Mouse (Mus musculus) embryonic facial prominence, embryonic 12.5 days (tissue): Measurements from ENCODE around the gene Aunip. TPM values are rescaled to one million over a fixed set of nuclear protein-coding genes. Genes with fewer than 3 reads are reported as not detected.

Experiments used
- ATAC-seq: fragments of 200-750 bp; cut with Nextera tagmentation; 2 replicates; pipeline ENCODE4 v1.8.0; 2017; ENCODE audit not compliant: insufficient number of reproducible peaks, insufficient read depth, low FRiP score, low TSS enrichment
- H3K27ac ChIP-seq: fragments of 300-500 bp; sonication (generic); 2 replicates; pipeline ENCODE4 v1.5.1; 2016; ENCODE audit warnings: mild to moderate bottlenecking
- H3K27me3 ChIP-seq: fragments of 300-500 bp; sonication (generic); 2 replicates; pipeline ENCODE4 v1.6.1; 2016; ENCODE audit warnings: mild to moderate bottlenecking, moderate library complexity
- H3K36me3 ChIP-seq: fragments of 300-500 bp; sonication (generic); 2 replicates; pipeline ENCODE4 v1.6.1; 2016; ENCODE audit warnings: mild to moderate bottlenecking
- H3K4me1 ChIP-seq: fragments of 300-500 bp; sonication (generic); 2 replicates; pipeline ENCODE4 v1.6.1; 2016
- H3K4me2 ChIP-seq: fragments of 300-500 bp; sonication (generic); replicated peaks from 2 replicates; pipeline ENCODE4 v1.6.1; 2016; ENCODE audit warnings: mild to moderate bottlenecking, moderate library complexity
- H3K4me3 ChIP-seq: fragments of 300-500 bp; sonication (generic); 2 replicates; pipeline ENCODE4 v1.5.1; 2016; ENCODE audit warnings: mild to moderate bottlenecking
- H3K9ac ChIP-seq: fragments of 300-500 bp; sonication (generic); 2 replicates; pipeline ENCODE4 v1.6.1; 2016; ENCODE audit warnings: mild to moderate bottlenecking, moderate library complexity
- H3K9me3 ChIP-seq: fragments of 300-500 bp; sonication (generic); 2 replicates; pipeline ENCODE4 v1.6.1; 2016; ENCODE audit warnings: mild to moderate bottlenecking, moderate library complexity
- WGBS: fragments of 180-500 bp; shearing (Covaris S2); methylation state at CpG from one replicate; pipeline ENCODE4 v1.1.7; 2016; 5-methylcytosine and 5-hydroxymethylcytosine counted together
- polyA plus RNA-seq: library from polyadenylated mRNA; unstranded; fragments of >200 nt; fragmentation: Nextera tagmentation; extraction: Ambion mirVana; gene quantifications from 2 replicates; pipeline ENCODE4 v1.2.1, GENCODE M21; 2016

Aunip gene
- polyA plus RNA-seq, result 11.6 and 13.1 TPM in 2 replicates

GRCm38 (mm10) chr4:134510845-134511411, at the start of gene Aunip:
Gene Aunip (plus strand): TSS chr4:134510999.
- peak within 1 kb of the TSS; percentile 90 for H3K4me2 ChIP-seq
- no peaks in the 10 kb centered on the region for H3K9me3 ChIP-seq
- under 1% methylated on average over 42 of the region's 42 CpGs for WGBS
- H3K9ac ChIP-seq, result peak within 1 kb of the TSS; percentile 67
- no peaks in the 10 kb centered on the region for H3K27me3 ChIP-seq
- H3K4me3 ChIP-seq, result peak within 1 kb of the TSS; percentile 60
- H3K4me1 ChIP-seq, result peaks cover 19% of the 10 kb centered on the region
- no peaks in the 10 kb centered on the region for H3K36me3 ChIP-seq
- peak; percentile 91 for ATAC-seq
- peak within 1 kb of the TSS; percentile 67; the same call in 1 of the 2 replicates for H3K27ac ChIP-seq

- no peak for ATAC-seq
- no peaks in the 10 kb centered on the region for H3K4me1 ChIP-seq
- 69% methylated on average over 5 of the region's 5 CpGs for WGBS
These were observed 49.5 kb upstream of the Aunip start for GRCm38 (mm10) chr4:134461252-134461651.

GRCm38 (mm10) chr4:134465789-134466188, 45.0 kb upstream of the Aunip start:
- no peak overlapping the region for H3K27ac ChIP-seq

More at GRCm38 (mm10) chr4:134461252-134461651, 49.5 kb upstream of the Aunip start:
- Histone ChIP-seq H3K9me3 (no peaks in the 10 kb centered on the region), H3K9ac (no peak overlapping the region), H3K4me2 (no peak overlapping the region), H3K4me3 (no peak overlapping the region), H3K27me3 (no peaks in the 10 kb centered on the region), H3K27ac (no peak overlapping the region), H3K36me3 (no peaks in the 10 kb centered on the region)

GRCm38 (mm10) chr4:134466381-134467262, 44.2 kb upstream of the Aunip start:
- Histone ChIP-seq H3K27ac (no peak overlapping the region), H3K4me2 (peak overlapping the region; percentile 84), H3K27me3 (no peaks in the 10 kb centered on the region), H3K9ac (no peak overlapping the region; the same call in 1 of the 2 replicates), H3K9me3 (no peaks in the 10 kb centered on the region), H3K36me3 (peaks cover 9% of the 10 kb centered on the region), H3K4me1 (peaks cover 6% of the 10 kb centered on the region; the same call in 1 of the 2 replicates), H3K4me3 (peak overlapping the region; percentile 85)
- ATAC-seq, result no peak
- WGBS, result 69% methylated on average over 11 of the region's 11 CpGs

More at GRCm38 (mm10) chr4:134465789-134466188, 45.0 kb upstream of the Aunip start:
- no peak for ATAC-seq
- H3K4me1 ChIP-seq, result peaks cover 6% of the 10 kb centered on the region; the same call in 1 of the 2 replicates
- no peaks in the 10 kb centered on the region for H3K9me3 ChIP-seq
- H3K36me3 ChIP-seq, result peaks cover 1% of the 10 kb centered on the region
- H3K9ac ChIP-seq, result no peak overlapping the region
- no peak overlapping the region; the same call in 1 of the 2 replicates for H3K4me2 ChIP-seq
- WGBS, result 40% methylated on average over 12 of the region's 12 CpGs
- no peaks in the 10 kb centered on the region for H3K27me3 ChIP-seq
- H3K4me3 ChIP-seq, result no peak overlapping the region

GRCm38 (mm10) chr4:134467435-134468214, 43.2 kb upstream of the Aunip start:
- ATAC-seq, result no peak; the same call in 1 of the 2 replicates
- H3K4me2 ChIP-seq, result peak overlapping the region; percentile 84
- peak overlapping the region; percentile 85 for H3K4me3 ChIP-seq
- WGBS, result under 1% methylated on average over 31 of the region's 31 CpGs
- peaks cover 18% of the 10 kb centered on the region for H3K36me3 ChIP-seq
- peak overlapping the region; percentile 94 for H3K27ac ChIP-seq
- peak overlapping the region; percentile 59 for H3K9ac ChIP-seq
- H3K27me3 ChIP-seq, result no peaks in the 10 kb centered on the region
- H3K9me3 ChIP-seq, result no peaks in the 10 kb centered on the region
- peaks cover 6% of the 10 kb centered on the region; the same call in 1 of the 2 replicates for H3K4me1 ChIP-seq

- no peaks in the 10 kb centered on the region for H3K27me3 ChIP-seq
- peak within 1 kb of the TSS; percentile 84 for H3K4me2 ChIP-seq
- H3K4me1 ChIP-seq, result peaks cover 6% of the 10 kb centered on the region; the same call in 1 of the 2 replicates
- peak within 1 kb of the TSS; percentile 85 for H3K4me3 ChIP-seq
- peak within 1 kb of the TSS; percentile 94 for H3K9ac ChIP-seq
- peak within 1 kb of the TSS; percentile 94 for H3K27ac ChIP-seq
- ATAC-seq, result peak; percentile 95
- H3K9me3 ChIP-seq, result no peaks in the 10 kb centered on the region
- 2% methylated on average over 30 of the region's 31 CpGs for WGBS
- H3K36me3 ChIP-seq, result peaks cover 23% of the 10 kb centered on the region
These were observed 42.6 kb upstream of the Aunip start, which contains the start of gene Stmn1 for GRCm38 (mm10) chr4:134468215-134468575. Gene Stmn1 (plus strand): TSS chr4:134468320.

GRCm38 (mm10) chr4:134468578-134469266, 42.1 kb upstream of the Aunip start:
- H3K4me3 ChIP-seq, result peak overlapping the region; percentile 85

GRCm38 (mm10) chr4:134469341-134469796, 41.4 kb upstream of the Aunip start:
- no peak for ATAC-seq
- H3K4me2 ChIP-seq, result peak overlapping the region; percentile 84
- peak overlapping the region; percentile 94 for H3K27ac ChIP-seq
- no peaks in the 10 kb centered on the region for H3K9me3 ChIP-seq
- peak overlapping the region; percentile 94 for H3K9ac ChIP-seq
- WGBS, result 19% methylated on average over 6 of the region's 6 CpGs
- no peaks in the 10 kb centered on the region for H3K27me3 ChIP-seq
- H3K36me3 ChIP-seq, result peaks cover 30% of the 10 kb centered on the region
- peak overlapping the region; percentile 85 for H3K4me3 ChIP-seq
- H3K4me1 ChIP-seq, result peaks cover 6% of the 10 kb centered on the region; the same call in 1 of the 2 replicates

More at GRCm38 (mm10) chr4:134468578-134469266, 42.1 kb upstream of the Aunip start:
- Histone ChIP-seq H3K4me2 (peak overlapping the region; percentile 84), H3K27ac (peak overlapping the region; percentile 94), H3K36me3 (peaks cover 24% of the 10 kb centered on the region), H3K4me1 (peaks cover 6% of the 10 kb centered on the region; the same call in 1 of the 2 replicates), H3K27me3 (no peaks in the 10 kb centered on the region), H3K9ac (peak overlapping the region; percentile 94), H3K9me3 (no peaks in the 10 kb centered on the region)
- ATAC-seq, result peak; percentile 76
- WGBS, result under 1% methylated on average over 67 of the region's 68 CpGs

- H3K36me3 ChIP-seq, result peaks cover 36% of the 10 kb centered on the region
- peak overlapping the region; percentile 84 for H3K4me2 ChIP-seq
- H3K27ac ChIP-seq, result no peak overlapping the region
- no peak for ATAC-seq
- WGBS, result 62% methylated on average over 3 of the region's 3 CpGs
- H3K27me3 ChIP-seq, result no peaks in the 10 kb centered on the region
- no peaks in the 10 kb centered on the region for H3K9me3 ChIP-seq
- peak overlapping the region; percentile 94; the same call in 1 of the 2 replicates for H3K9ac ChIP-seq
- H3K4me1 ChIP-seq, result peaks cover 6% of the 10 kb centered on the region; the same call in 1 of the 2 replicates
- peak overlapping the region; percentile 85 for H3K4me3 ChIP-seq
These were observed 40.8 kb upstream of the Aunip start for GRCm38 (mm10) chr4:134469985-134470384.

- H3K9ac ChIP-seq, result no peak overlapping the region
- no peak for ATAC-seq
- H3K4me1 ChIP-seq, result peaks cover 6% of the 10 kb centered on the region; the same call in 1 of the 2 replicates
- H3K4me2 ChIP-seq, result 0 out of 2 replicates have a peak overlapping the region, but pooled peaks have one; percentile 2
- peaks cover 51% of the 10 kb centered on the region for H3K36me3 ChIP-seq
- no peak overlapping the region for H3K27ac ChIP-seq
- no peak overlapping the region for H3K4me3 ChIP-seq
- no peaks in the 10 kb centered on the region for H3K27me3 ChIP-seq
- H3K9me3 ChIP-seq, result no peaks in the 10 kb centered on the region
These were observed 39.3 kb upstream of the Aunip start for GRCm38 (mm10) chr4:134471469-134471868.
